Mouse (Mus musculus) cerebellum, adult 11 months (tissue): Measurements from ENCODE around the gene Adgre5.

Source experiments
- DNase-seq: peaks from one replicate; pipeline ENCODE4 v3.0.0; 2022

Gene Adgre5

DNA sequence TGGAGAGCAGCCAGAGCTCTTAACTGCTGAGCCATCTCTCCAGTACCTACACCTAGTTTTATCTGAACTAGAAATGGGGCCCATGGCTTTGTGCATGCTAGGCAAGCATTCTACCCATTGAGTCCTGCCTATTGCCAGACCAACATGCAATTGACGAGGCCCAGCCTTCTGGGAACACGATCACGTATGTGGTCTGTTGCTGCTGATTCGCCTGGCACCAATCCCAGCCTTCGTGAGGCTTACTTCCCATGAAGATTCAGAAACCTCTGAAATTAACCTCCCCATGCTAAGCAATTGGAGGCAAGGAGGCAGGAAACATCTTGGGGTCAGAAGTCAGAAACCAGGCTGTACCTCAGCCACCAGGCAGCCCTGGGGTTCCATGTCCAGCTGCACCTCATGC lies 60.5 kb downstream of the Adgre5 start:
- DNase-seq, result no peak

DNA sequence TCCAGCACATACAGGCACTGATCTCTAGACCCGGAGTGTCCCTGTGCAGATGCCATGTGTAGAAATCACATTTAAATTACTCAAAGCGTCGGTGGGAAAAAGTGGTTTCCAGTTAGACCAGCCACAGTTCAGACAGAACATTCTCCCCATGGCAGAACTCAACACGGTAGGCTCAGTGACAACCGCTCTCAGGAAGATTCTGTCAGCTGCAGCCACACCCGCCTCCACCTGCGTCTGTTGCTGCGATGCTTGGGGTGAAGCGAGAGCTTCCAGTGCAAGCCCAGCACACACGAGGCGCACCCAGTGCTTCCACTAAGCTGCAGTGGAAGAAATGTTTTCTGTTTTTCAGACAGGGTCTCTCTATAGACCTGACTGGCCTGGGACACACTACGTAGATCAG lies 61.3 kb downstream of the Adgre5 start:
- no peak for DNase-seq

GRCm38 (mm10) chr8:83674497-83674896 lies 66.6 kb downstream of the Adgre5 start:
- no peak for DNase-seq
